Mouse (Mus musculus): Measurements from ENCODE around the gene Dhx9.
A peak's percentile ranks its signal among the peaks of the same experiment; 100 is the strongest.
"Not testable (repeated sequence)": the region's sequence is repeated elsewhere in the genome, so short reads cannot be mapped to it uniquely, and the experiment has no call there.

Dhx9 gene

GRCm38 (mm10) chr1:153487500-153487879, at the start of gene Dhx9:
Dhx9 (minus strand) TSS chr1:153487660.
- peak; percentile 97 to 98 for DNase-seq (ENCODE audit: low spot score in 2 of 2)

- DNase-seq (ENCODE audit: low spot score in 2 of 2), result no peak
These were observed 48.2 kb upstream of the Dhx9 start for GRCm38 (mm10) chr1:153535611-153536010.

GRCm38 (mm10) chr1:153532896-153533295, 45.4 kb upstream of the Dhx9 start:
- not testable (repeated sequence) for DNase-seq (ENCODE audit: low spot score in 2 of 2)

GRCm38 (mm10) chr1:153532234-153532841, 44.9 kb upstream of the Dhx9 start:
- DNase-seq (ENCODE audit: low spot score in 2 of 2), result no peak

GRCm38 (mm10) chr1:153531677-153532233, 44.3 kb upstream of the Dhx9 start:
- no peak for DNase-seq (ENCODE audit: low spot score in 2 of 2)

- DNase-seq (ENCODE audit: low spot score in 2 of 2), result no peak
These were observed 34.7 kb upstream of the Dhx9 start for GRCm38 (mm10) chr1:153522116-153522515.

- DNase-seq (ENCODE audit: low spot score in 2 of 2), result no peak
These were observed 27.9 kb upstream of the Dhx9 start for GRCm38 (mm10) chr1:153515368-153515767.

- DNase-seq (ENCODE audit: low spot score in 2 of 2), result no peak
These were observed 23.0 kb upstream of the Dhx9 start for GRCm38 (mm10) chr1:153510330-153511009.

GRCm38 (mm10) chr1:153509569-153509968, 22.1 kb upstream of the Dhx9 start:
- not testable (repeated sequence) for DNase-seq (ENCODE audit: low spot score in 2 of 2)

- no peak for DNase-seq (ENCODE audit: low spot score in 2 of 2)
These were observed 21.6 kb upstream of the Dhx9 start for GRCm38 (mm10) chr1:153509012-153509411.

- DNase-seq (ENCODE audit: low spot score in 2 of 2), result peak; percentile 13 to 42
These were observed 18.8 kb upstream of the Dhx9 start for GRCm38 (mm10) chr1:153506266-153506665.

- DNase-seq (ENCODE audit: low spot score in 2 of 2), result no peak
These were observed 14.3 kb upstream of the Dhx9 start for GRCm38 (mm10) chr1:153501644-153502321.

GRCm38 (mm10) chr1:153500030-153500429, 12.6 kb upstream of the Dhx9 start:
- DNase-seq (ENCODE audit: low spot score in 2 of 2), result no peak

GRCm38 (mm10) chr1:153496030-153496429, 8.6 kb upstream of the Dhx9 start:
- no peak for DNase-seq (ENCODE audit: low spot score in 2 of 2)

GRCm38 (mm10) chr1:153493931-153494330, 6.5 kb upstream of the Dhx9 start:
- no peak for DNase-seq (ENCODE audit: low spot score in 2 of 2)

- no peak for DNase-seq (ENCODE audit: low spot score in 2 of 2)
These were observed 5.9 kb upstream of the Dhx9 start for GRCm38 (mm10) chr1:153493338-153493737.

- DNase-seq (ENCODE audit: low spot score in 2 of 2), result no peak
These were observed 4.4 kb upstream of the Dhx9 start for GRCm38 (mm10) chr1:153491822-153492221.

- DNase-seq (ENCODE audit: low spot score in 2 of 2), result no peak
These were observed 3.9 kb upstream of the Dhx9 start for GRCm38 (mm10) chr1:153491345-153491744.

- DNase-seq (ENCODE audit: low spot score in 2 of 2), result no peak
These were observed 2.5 kb upstream of the Dhx9 start for GRCm38 (mm10) chr1:153489963-153490362.

GRCm38 (mm10) chr1:153489540-153489939, 2.1 kb upstream of the Dhx9 start:
- DNase-seq (ENCODE audit: low spot score in 2 of 2), result no peak

GRCm38 (mm10) chr1:153489132-153489531, 1.7 kb upstream of the Dhx9 start:
- no peak for DNase-seq (ENCODE audit: low spot score in 2 of 2)

- DNase-seq (ENCODE audit: low spot score in 2 of 2), result peak; percentile 32 to 49
These were observed 527 bp downstream of the Dhx9 start for GRCm38 (mm10) chr1:153486767-153487499.

Data from right cerebral cortex, adult 2 months (tissue).